Mouse (Mus musculus) lung, postnatal 0 days (tissue): ENCODE results near the gene Astn1. TPM values are rescaled to one million over a fixed set of nuclear protein-coding genes. Genes with fewer than 3 reads are reported as not detected.

Experiments
- ATAC-seq: fragments of 200-750 bp; cut with Nextera tagmentation; 2 replicates; pipeline ENCODE4 v1.8.0; 2017; ENCODE audit warnings: moderate library complexity
- DNase-seq: peaks from one replicate; pipeline ENCODE4 v3.0.0-alpha.2; 2016; ENCODE audit warnings: low spot score
- H3K27ac ChIP-seq: fragments of 300-500 bp; sonication (generic); 2 replicates; pipeline ENCODE4 v1.5.1; 2014; ENCODE audit warnings: antibody characterized with exemption, mild to moderate bottlenecking, low read length, mixed read lengths
- H3K27me3 ChIP-seq: fragments of 300-500 bp; sonication (generic); replicated peaks from 2 replicates; pipeline ENCODE4 v1.6.1; 2014; ENCODE audit warnings: low read length, mixed read lengths; ENCODE audit not compliant: insufficient read depth
- H3K36me3 ChIP-seq: fragments of 300-500 bp; sonication (generic); 2 replicates; pipeline ENCODE4 v1.6.1; 2014; ENCODE audit warnings: low read length, mixed read lengths; ENCODE audit not compliant: insufficient read depth
- H3K4me1 ChIP-seq: fragments of 300-500 bp; sonication (generic); 2 replicates; pipeline ENCODE4 v1.6.1; 2014; ENCODE audit warnings: antibody characterized with exemption, low read depth, low read length, mixed read lengths; ENCODE audit not compliant: insufficient read depth
- H3K4me2 ChIP-seq: fragments of 300-500 bp; sonication (generic); replicated peaks from 2 replicates; pipeline ENCODE4 v1.6.1; 2014; ENCODE audit warnings: low read depth, mild to moderate bottlenecking, low read length, moderate library complexity, mixed read lengths
- H3K4me3 ChIP-seq: fragments of 300-500 bp; sonication (generic); 2 replicates; pipeline ENCODE4 v1.5.1; 2014; ENCODE audit warnings: low read depth, low read length
- H3K9ac ChIP-seq: fragments of 300-500 bp; sonication (generic); replicated peaks from 2 replicates; pipeline ENCODE4 v1.6.1; 2014; ENCODE audit warnings: low read depth, mild to moderate bottlenecking
- H3K9me3 ChIP-seq: fragments of 300-500 bp; sonication (generic); 2 replicates; pipeline ENCODE4 v1.6.1; 2016; ENCODE audit warnings: low read length, mixed read lengths
- CTCF ChIP-seq: IDR thresholded peaks from 2 replicates; pipeline ENCODE4 v1.5.1; 2016; ENCODE audit warnings: antibody characterized with exemption, mild to moderate bottlenecking
- EP300 ChIP-seq: IDR thresholded peaks from 2 replicates; pipeline ENCODE4 v1.6.1; 2016; ENCODE audit warnings: antibody characterized with exemption, mild to moderate bottlenecking, control low read depth
- WGBS: fragments of 180-500 bp; shearing (Covaris S2); extraction: QIAGEN DNeasy Blood & Tissue Kit; methylation state at CpG from one replicate; pipeline ENCODE4 v1.1.7; 2014; 5-methylcytosine and 5-hydroxymethylcytosine counted together
- polyA plus RNA-seq: library from polyadenylated mRNA; unstranded; fragments of >200 nt; fragmentation: Nextera tagmentation; extraction: Ambion mirVana; gene quantifications from 2 replicates; pipeline ENCODE4 v1.2.1, GENCODE M21; 2015

Gene Astn1
- polyA plus RNA-seq, 1 experiment from 2014 or later, result 0.05 TPM

DNA sequence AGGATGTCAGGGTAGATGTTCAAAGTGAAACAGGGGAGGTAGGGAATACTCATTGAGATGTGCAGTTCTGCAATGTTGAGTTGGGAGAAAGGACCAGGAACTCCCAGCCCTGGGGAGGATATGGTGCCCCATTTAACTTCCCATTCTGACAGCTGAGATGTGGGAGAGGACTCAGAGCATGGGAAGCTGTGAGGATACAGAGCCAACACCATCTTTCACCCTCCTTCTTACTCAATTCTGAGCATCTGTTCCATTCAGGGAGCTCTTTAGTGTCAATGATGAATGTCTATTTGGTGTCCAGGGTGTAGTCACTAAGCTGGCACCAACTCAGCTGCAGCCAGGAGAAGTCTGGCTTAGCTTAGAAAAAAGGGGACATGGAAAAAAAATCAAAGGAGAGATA is 219.7 kb downstream of the Astn1 start:
- no peaks in the 10 kb centered on the region for H3K4me1 ChIP-seq
- no peaks in the 10 kb centered on the region for H3K9me3 ChIP-seq
- no peaks in the 10 kb centered on the region for H3K36me3 ChIP-seq
- no peak for TF ChIP-seq EP300
- no peak for TF ChIP-seq CTCF
- no peak overlapping the region for H3K4me3 ChIP-seq
- ATAC-seq, result no peak
- DNase-seq, result no peak
- H3K27ac ChIP-seq, result no peak overlapping the region
- H3K9ac ChIP-seq, result no peak overlapping the region
- no peak overlapping the region for H3K4me2 ChIP-seq
- no peaks in the 10 kb centered on the region for H3K27me3 ChIP-seq

DNA sequence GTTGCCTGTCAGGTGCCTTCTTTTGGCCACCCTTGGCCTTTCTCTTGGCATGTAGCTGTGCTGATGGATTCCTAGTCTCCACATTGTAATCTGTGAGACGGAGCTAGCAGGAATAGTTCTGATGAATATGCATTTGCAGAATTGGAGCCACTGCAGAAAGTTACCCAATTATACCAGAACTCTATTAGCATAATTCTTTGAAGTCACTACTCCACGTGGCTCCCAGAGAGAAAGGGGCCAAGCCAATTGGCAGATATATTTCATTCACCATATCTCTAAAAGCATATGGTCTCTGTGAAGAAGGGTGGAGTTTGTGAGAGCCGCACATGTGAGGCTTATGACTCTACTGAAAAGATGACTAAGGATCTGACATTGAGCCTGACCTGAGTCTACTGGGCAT is 226.8 kb downstream of the Astn1 start:
- Histone ChIP-seq H3K9ac (no peak overlapping the region), H3K4me1 (no peaks in the 10 kb centered on the region), H3K27me3 (no peaks in the 10 kb centered on the region), H3K4me2 (no peak overlapping the region), H3K4me3 (no peak overlapping the region), H3K36me3 (no peaks in the 10 kb centered on the region), H3K27ac (no peak overlapping the region), H3K9me3 (no peaks in the 10 kb centered on the region)
- TF ChIP-seq EP300, result no peak
- TF ChIP-seq CTCF, result no peak
- 73% methylated on average over 3 of the region's 3 CpGs for WGBS
- DNase-seq (no peak), ATAC-seq (no peak)

DNA sequence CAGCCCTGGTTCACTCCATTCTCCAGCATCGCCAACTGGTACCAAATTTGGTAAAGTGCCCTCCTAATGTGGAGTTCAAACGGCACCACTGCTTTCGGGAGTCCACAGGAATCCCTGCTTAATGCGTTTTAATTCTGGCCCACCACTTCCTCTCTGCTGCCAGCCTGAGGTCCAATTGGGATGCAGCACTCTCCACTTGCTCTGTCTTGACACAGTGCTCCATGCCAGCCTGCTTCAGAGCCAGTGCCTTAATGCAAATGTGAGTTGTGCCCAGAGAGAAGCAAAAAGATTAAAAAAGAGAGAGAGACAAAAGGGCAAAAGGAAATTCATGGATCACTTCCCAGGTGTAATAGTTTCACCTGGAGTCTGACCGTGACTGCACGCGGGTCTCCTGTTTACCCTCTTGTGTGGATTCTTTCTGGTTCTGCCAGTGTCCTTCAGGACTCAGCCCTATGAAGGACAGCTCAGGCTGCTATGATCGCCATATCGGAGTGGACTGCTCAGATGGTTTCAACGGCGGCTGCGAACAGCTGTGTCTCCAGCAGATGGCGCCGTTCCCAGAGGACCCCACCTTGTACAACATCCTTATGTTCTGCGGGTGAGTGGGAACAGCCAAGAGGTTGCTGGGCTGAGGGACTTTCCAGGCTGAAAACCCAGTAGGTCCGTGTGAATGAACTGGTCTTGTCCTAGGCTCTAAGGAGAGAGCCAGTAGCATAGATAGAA is 234.8 kb downstream of the Astn1 start:
- Histone ChIP-seq H3K9ac (no peak overlapping the region), H3K27me3 (no peaks in the 10 kb centered on the region), H3K27ac (no peak overlapping the region), H3K4me1 (no peaks in the 10 kb centered on the region), H3K36me3 (no peaks in the 10 kb centered on the region), H3K9me3 (no peaks in the 10 kb centered on the region), H3K4me3 (no peak overlapping the region), H3K4me2 (no peak overlapping the region)
- 0 out of 2 replicates have a peak, but pooled peaks have one; percentile 23 for ATAC-seq
- DNase-seq, result peak; percentile 32
- TF ChIP-seq CTCF, result peak; percentile 69
- TF ChIP-seq EP300, result no peak
- 37% methylated on average over 16 of the region's 16 CpGs for WGBS

GRCm38 (mm10) chr1:158597996-158598395 is 235.9 kb downstream of the Astn1 start:
- no peak overlapping the region for H3K27ac ChIP-seq
- no peaks in the 10 kb centered on the region for H3K27me3 ChIP-seq
- ATAC-seq (no peak), DNase-seq (no peak)
- H3K9ac ChIP-seq, result no peak overlapping the region
- TF ChIP-seq EP300, result no peak
- TF ChIP-seq CTCF, result peak; percentile 44
- H3K9me3 ChIP-seq, result no peaks in the 10 kb centered on the region
- H3K4me3 ChIP-seq, result no peak overlapping the region
- no peaks in the 10 kb centered on the region for H3K4me1 ChIP-seq
- H3K36me3 ChIP-seq, result no peaks in the 10 kb centered on the region
- no peak overlapping the region for H3K4me2 ChIP-seq
- WGBS, result 76% methylated on average over 7 of the region's 7 CpGs

GRCm38 (mm10) chr1:158599435-158599834 is 237.4 kb downstream of the Astn1 start:
- Histone ChIP-seq H3K27me3 (no peaks in the 10 kb centered on the region), H3K9ac (no peak overlapping the region), H3K4me3 (no peak overlapping the region), H3K9me3 (no peaks in the 10 kb centered on the region), H3K27ac (no peak overlapping the region), H3K36me3 (no peaks in the 10 kb centered on the region), H3K4me2 (no peak overlapping the region), H3K4me1 (no peaks in the 10 kb centered on the region)
- 83% methylated on average over 2 of the region's 2 CpGs for WGBS
- ATAC-seq, result no peak
- no peak for TF ChIP-seq EP300
- no peak for DNase-seq

GRCm38 (mm10) chr1:158603056-158603455 is 241.0 kb downstream of the Astn1 start:
- TF ChIP-seq EP300 (no peak), CTCF (no peak)
- 48% methylated on average over 2 of the region's 2 CpGs for WGBS
- no peak overlapping the region for H3K27ac ChIP-seq
- no peaks in the 10 kb centered on the region for H3K27me3 ChIP-seq
- no peak overlapping the region for H3K4me3 ChIP-seq
- no peak overlapping the region for H3K4me2 ChIP-seq
- ATAC-seq (no peak), DNase-seq (no peak)
- H3K9ac ChIP-seq, result no peak overlapping the region
- H3K36me3 ChIP-seq, result no peaks in the 10 kb centered on the region
- no peaks in the 10 kb centered on the region for H3K4me1 ChIP-seq
- H3K9me3 ChIP-seq, result no peaks in the 10 kb centered on the region

- WGBS, result 93% methylated on average over 1 of the region's 1 CpGs
- Histone ChIP-seq H3K4me2 (no peak overlapping the region), H3K9ac (no peak overlapping the region), H3K36me3 (no peaks in the 10 kb centered on the region), H3K27ac (no peak overlapping the region), H3K4me1 (no peaks in the 10 kb centered on the region), H3K27me3 (no peaks in the 10 kb centered on the region), H3K9me3 (no peaks in the 10 kb centered on the region), H3K4me3 (no peak overlapping the region)
- TF ChIP-seq CTCF (no peak), EP300 (no peak)
- DNase-seq (no peak), ATAC-seq (no peak)
These were observed 242.1 kb downstream of the Astn1 start for GRCm38 (mm10) chr1:158604149-158604548.
